Mouse (Mus musculus): ENCODE measurements around the gene Ptgr1.

Ptgr1 gene

GRCm38 (mm10) chr4:58926120-58926519, 60.8 kb downstream of the Ptgr1 start:
- DNase-seq (ENCODE audit: low spot score in 2 of 2): no peak

- DNase-seq (ENCODE audit: low spot score in 2 of 2): no peak
These were observed 61.3 kb downstream of the Ptgr1 start for GRCm38 (mm10) chr4:58925664-58926063.

GRCm38 (mm10) chr4:58923933-58924332, 63.0 kb downstream of the Ptgr1 start:
- DNase-seq (ENCODE audit: low spot score in 2 of 2): no peak

Data from urinary bladder, postnatal 4 days (tissue).